Mouse (Mus musculus) cerebellum, postnatal 10 days (tissue): ENCODE data around the gene Cd180.

Experiments used
- DNase-seq, 2 experiments: peaks; one replicate each; pipeline ENCODE4 v3.0.0; 2021; ENCODE audit warnings: mixed read lengths in 2 of 2

Cd180 gene

GRCm38 (mm10) chr13:102783531-102784310 is 90.4 kb downstream of the Cd180 start:
- DNase-seq, result peak in 1 of 2 experiments; percentile 15

DNA sequence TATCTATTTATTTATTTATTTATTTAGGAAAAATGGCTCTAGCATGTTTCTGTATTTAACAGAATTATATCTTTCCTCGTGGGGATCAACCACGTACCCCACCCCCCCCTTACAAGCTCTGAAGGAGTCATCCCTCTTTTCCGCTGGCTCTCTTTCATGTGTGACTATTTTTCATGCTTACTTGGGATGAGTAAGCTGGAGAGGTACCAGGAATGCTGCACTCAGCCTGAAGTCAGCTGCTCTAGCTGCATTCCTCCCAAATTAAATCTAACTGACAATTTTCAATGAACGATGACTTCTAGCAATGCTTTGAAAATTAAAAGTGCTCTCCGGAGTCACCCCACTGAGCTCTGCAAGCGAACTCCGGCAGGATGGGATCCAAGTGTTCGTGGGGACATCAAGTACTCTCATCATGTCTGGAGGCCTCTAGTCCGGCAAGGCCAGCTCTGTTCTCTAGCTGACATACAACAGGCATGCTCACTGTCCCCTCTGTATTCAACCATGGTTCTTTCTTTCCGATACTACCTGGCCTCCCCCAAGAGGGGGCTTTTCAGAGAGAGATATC is 93.4 kb downstream of the Cd180 start:
- no peak for DNase-seq
